Mouse (Mus musculus) midbrain, embryonic 14.5 days (tissue): ENCODE data around the gene C1s1. TPM values are rescaled to one million over a fixed set of nuclear protein-coding genes. Genes with fewer than 3 reads are reported as not detected.
"Not testable (repeated sequence)": the region's sequence is repeated elsewhere in the genome, so short reads cannot be mapped to it uniquely, and the experiment has no call there.

Source experiments
- ATAC-seq: fragments of 200-750 bp; cut with Nextera tagmentation; 2 replicates; pipeline ENCODE4 v1.8.0; 2017; ENCODE audit warnings: moderate number of reproducible peaks, moderate library complexity; ENCODE audit not compliant: low FRiP score, low TSS enrichment
- DNase-seq: peaks from one replicate; pipeline ENCODE4 v3.0.0-alpha.2; 2015
- H3K27ac ChIP-seq: fragments of 300-500 bp; sonication (generic); replicated peaks from 2 replicates; pipeline ENCODE4 v1.5.1; 2014; ENCODE audit warnings: mild to moderate bottlenecking, low read depth, low read length, moderate library complexity
- H3K27me3 ChIP-seq: fragments of 300-500 bp; sonication (generic); 2 replicates; pipeline ENCODE4 v1.6.1; 2014; ENCODE audit warnings: low read length, control low read depth, mixed read lengths; ENCODE audit not compliant: control insufficient read depth, insufficient read depth
- H3K36me3 ChIP-seq: fragments of 300-500 bp; sonication (generic); 2 replicates; pipeline ENCODE4 v1.6.1; 2014; ENCODE audit warnings: low read length, control low read depth; ENCODE audit not compliant: control insufficient read depth, insufficient read depth
- H3K4me1 ChIP-seq: fragments of 300-500 bp; sonication (generic); 2 replicates; pipeline ENCODE4 v1.6.1; 2014; ENCODE audit warnings: mild to moderate bottlenecking, antibody characterized with exemption, low read length, control low read depth; ENCODE audit not compliant: control insufficient read depth, insufficient read depth
- H3K4me2 ChIP-seq: fragments of 300-500 bp; sonication (generic); 2 replicates; pipeline ENCODE4 v1.6.1; 2014; ENCODE audit warnings: mild to moderate bottlenecking, low read length, moderate library complexity
- H3K4me3 ChIP-seq: fragments of 300-500 bp; sonication (generic); replicated peaks from 2 replicates; pipeline ENCODE4 v1.5.1; 2014; ENCODE audit warnings: low read depth, low read length
- H3K9ac ChIP-seq: fragments of 300-500 bp; sonication (generic); replicated peaks from 2 replicates; pipeline ENCODE4 v1.6.1; 2014; ENCODE audit warnings: mild to moderate bottlenecking, low read length, moderate library complexity
- H3K9me3 ChIP-seq: fragments of 300-500 bp; sonication (generic); 2 replicates; pipeline ENCODE4 v1.6.1; 2016; ENCODE audit warnings: low read length, control low read depth, mixed read lengths; ENCODE audit not compliant: control insufficient read depth
- WGBS: fragments of 180-500 bp; shearing (Covaris S2); extraction: QIAGEN DNeasy Blood & Tissue Kit; methylation state at CpG from one replicate; pipeline ENCODE4 v1.1.7; 2014; 5-methylcytosine and 5-hydroxymethylcytosine counted together
- polyA plus RNA-seq: library from polyadenylated mRNA; unstranded; fragments of >200 nt; fragmentation: Nextera tagmentation; extraction: Ambion mirVana; gene quantifications from 2 replicates; pipeline ENCODE4 v1.2.1, GENCODE M21; 2014

Gene C1s1
- polyA plus RNA-seq, 1 experiment from 2014 or later: 0.28 TPM

DNA sequence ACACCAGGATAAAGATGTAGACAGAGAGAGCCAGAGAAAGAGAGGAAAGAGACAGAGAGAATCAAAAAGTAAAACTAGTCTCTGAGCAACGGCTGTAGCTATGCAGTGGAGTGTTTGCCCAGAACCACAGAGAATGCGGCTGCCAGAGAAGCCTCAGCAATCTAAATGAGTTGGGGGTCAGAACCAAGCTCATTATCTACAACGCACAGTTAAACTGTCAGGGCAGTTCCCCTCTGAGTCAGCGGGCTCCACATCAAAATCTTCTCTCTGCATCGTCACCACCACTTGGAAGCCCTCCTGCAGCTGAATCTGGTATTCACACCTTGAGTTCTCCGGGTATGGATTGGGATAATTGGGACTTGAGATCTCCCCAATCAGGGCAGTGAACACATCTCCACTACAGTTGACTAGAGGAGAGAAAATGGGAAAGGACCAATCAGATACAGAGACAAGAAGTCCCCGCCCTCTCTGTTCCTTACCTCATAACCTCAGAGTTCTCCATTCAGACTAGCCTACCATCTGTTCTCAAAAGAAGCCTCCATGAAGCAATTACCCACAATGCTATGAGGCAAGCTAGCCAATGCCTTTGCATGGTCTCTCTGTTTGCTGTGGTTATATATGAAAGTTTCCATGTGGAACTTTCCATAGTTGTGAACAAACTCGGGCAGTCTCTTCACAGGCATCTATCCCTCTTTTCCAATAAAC is 5.9 kb downstream of the C1s1 start:
- H3K4me2 ChIP-seq, H3K27ac ChIP-seq, H3K36me3 ChIP-seq, ATAC-seq, H3K9ac ChIP-seq, H3K27me3 ChIP-seq, H3K4me3 ChIP-seq, H3K9me3 ChIP-seq, DNase-seq, H3K4me1 ChIP-seq: not testable (repeated sequence)
- WGBS: 80% methylated on average over 8 of the region's 8 CpGs

DNA sequence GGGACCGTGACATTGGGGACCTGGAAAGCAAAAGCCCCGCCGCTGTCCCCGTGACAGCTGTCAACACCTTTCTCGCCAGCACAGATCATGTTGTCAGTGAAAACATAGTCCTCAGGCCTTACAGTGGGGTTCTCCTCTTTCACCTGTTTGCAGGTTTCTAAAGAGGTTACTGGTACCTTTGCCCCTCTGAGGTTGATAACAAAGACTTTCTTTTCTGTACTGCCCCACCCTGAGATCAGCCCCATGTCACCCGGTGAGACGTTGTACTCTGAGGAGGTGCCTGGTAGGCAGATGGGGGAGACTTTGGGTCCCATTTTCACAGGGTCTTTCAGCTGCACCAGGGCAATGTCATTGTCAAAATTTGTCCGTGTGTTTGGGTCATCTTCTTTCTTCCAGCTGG is 11.1 kb downstream of the C1s1 start:
- H3K4me3 ChIP-seq: no peak overlapping the region
- H3K27ac ChIP-seq: no peak overlapping the region
- no peaks in the 10 kb centered on the region for H3K9me3 ChIP-seq
- H3K4me1 ChIP-seq: no peaks in the 10 kb centered on the region
- no peak overlapping the region for H3K9ac ChIP-seq
- no peaks in the 10 kb centered on the region for H3K27me3 ChIP-seq
- ATAC-seq: no peak
- H3K36me3 ChIP-seq: no peaks in the 10 kb centered on the region
- whole genome bisulfite sequencing: 89% methylated on average over 8 of the region's 8 CpGs
- no peak for DNase-seq
- H3K4me2 ChIP-seq: no peak overlapping the region

DNA sequence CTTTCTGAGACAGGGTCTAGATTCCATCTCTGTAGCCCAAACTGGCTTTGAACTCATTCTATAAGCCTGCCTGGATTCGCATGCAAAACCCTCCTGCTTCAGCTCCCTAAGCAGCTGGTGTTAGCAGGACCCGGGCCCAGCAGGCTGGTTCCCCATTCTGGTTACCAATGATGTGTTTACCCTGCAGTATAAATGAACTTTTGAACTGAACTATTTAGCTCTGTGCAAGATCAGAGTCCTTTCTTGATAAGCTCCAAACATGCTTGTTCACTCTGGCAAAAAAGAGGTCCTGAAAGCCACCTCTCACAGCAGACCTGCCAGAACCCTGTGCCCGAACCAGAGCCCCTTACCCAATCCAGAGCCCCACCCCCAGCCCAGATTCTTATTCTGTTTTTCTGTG is 14.3 kb downstream of the C1s1 start:
- no peak overlapping the region for H3K4me2 ChIP-seq
- ATAC-seq (no peak), DNase-seq (no peak)
- H3K27me3 ChIP-seq: no peaks in the 10 kb centered on the region
- H3K27ac ChIP-seq: no peak overlapping the region
- no peaks in the 10 kb centered on the region for H3K9me3 ChIP-seq
- no peaks in the 10 kb centered on the region for H3K4me1 ChIP-seq
- H3K36me3 ChIP-seq: no peaks in the 10 kb centered on the region
- H3K9ac ChIP-seq: no peak overlapping the region
- WGBS: 79% methylated on average over 3 of the region's 3 CpGs
- no peak overlapping the region for H3K4me3 ChIP-seq

DNA sequence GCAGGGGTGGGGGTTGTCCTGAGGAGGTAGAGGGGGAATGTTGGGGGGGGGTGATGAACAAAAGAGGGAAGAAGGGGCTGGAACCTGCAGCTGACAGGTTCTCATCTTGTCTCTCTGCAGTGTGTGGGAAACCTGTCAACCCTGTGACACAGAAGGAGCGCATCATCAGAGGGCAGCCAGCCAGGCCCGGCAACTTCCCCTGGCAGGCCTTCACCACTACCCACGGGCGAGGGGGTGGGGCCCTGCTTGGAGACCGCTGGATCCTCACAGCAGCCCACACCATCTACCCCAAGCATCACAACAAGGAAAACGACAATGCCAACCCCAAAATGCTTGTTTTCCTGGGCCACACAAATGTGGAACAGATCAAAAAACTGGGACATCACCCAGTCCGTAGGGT is 20.1 kb downstream of the C1s1 start:
- H3K9me3 ChIP-seq, H3K9ac ChIP-seq, H3K4me1 ChIP-seq, H3K27me3 ChIP-seq, H3K36me3 ChIP-seq, H3K4me2 ChIP-seq, DNase-seq, ATAC-seq, H3K27ac ChIP-seq, H3K4me3 ChIP-seq: not testable (repeated sequence)
- WGBS: 78% methylated on average over 7 of the region's 7 CpGs

DNA sequence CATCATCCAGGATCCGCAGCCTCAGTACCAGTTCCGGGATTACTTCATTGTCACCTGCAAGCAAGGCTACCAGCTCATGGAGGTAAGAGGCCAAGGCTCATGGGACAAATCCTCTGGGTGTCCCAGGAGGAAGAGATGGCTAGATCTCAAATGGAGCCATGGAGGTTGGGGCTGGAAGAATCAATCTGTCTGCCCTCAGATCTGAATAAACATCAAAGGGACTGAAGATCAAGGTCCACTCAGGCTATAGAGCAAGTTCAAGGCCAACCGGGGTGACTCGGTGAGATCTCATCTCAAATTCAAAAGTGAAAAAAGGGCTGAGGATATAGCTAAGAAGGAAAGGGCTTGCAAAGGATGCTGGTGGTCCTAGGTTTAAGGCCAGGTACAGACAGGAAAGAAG is 24.4 kb downstream of the C1s1 start:
- not testable (repeated sequence) for H3K27ac ChIP-seq, H3K27me3 ChIP-seq, H3K4me1 ChIP-seq, H3K36me3 ChIP-seq, H3K9ac ChIP-seq, H3K9me3 ChIP-seq, DNase-seq, H3K4me2 ChIP-seq, ATAC-seq, H3K4me3 ChIP-seq
- WGBS: 94% methylated on average over 4 of the region's 4 CpGs

DNA sequence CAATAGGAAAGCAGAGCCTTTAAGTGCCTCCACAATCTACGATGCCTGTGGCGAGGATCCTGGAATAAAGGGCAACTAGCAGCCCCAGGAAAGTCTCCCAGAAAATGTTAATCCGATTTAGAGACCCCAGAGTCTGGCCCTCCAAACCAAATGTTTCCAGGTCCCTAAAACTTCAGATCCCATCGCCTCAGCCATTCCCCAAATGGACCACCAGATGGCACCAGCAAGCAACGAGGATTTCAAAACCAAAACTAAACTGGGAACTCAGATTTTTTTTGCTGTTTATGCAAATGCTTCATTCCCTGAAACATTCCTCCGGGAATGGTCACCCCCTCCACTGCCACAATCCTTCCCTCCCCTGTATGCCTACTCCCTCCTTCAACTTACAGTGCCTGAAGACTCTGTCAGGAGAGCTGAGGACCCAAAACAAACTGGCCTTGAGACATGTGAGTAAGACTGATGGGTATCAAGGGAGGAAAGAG is 29.8 kb downstream of the C1s1 start, which contains the start of gene C1ra:
C1ra (plus strand) TSS at position 51 of the 482 bp plus-strand sequence.
- H3K9ac ChIP-seq: no peak within 1 kb of the TSS
- no peak within 1 kb of the TSS for H3K4me2 ChIP-seq
- 7% methylated on average over 6 of the region's 6 CpGs for WGBS
- no peak within 1 kb of the TSS for H3K4me3 ChIP-seq
- no peaks in the 10 kb centered on the region for H3K4me1 ChIP-seq
- no peaks in the 10 kb centered on the region for H3K9me3 ChIP-seq
- peak; percentile 70 for DNase-seq
- ATAC-seq: no peak
- H3K27ac ChIP-seq: no peak within 1 kb of the TSS
- no peaks in the 10 kb centered on the region for H3K27me3 ChIP-seq
- no peaks in the 10 kb centered on the region for H3K36me3 ChIP-seq

DNA sequence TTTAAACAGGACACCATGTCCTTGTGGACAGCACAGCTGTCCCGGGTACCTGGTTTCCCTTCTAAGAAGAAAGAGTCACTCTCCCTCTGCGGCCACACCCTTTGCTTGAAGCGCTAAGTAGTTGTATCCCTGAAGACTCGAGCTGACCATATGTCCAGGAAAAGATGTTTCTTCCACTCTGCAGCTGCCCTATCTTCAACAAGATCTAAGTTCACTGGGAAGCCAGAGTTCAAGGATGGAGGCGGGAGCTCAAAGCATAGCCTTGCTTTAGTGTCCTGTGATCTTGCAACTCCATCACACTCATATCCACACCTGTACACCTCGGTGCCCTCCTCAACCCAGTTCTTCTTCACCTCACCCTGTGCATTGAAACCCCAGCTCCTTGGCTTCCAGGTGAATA is 30.2 kb downstream of the C1s1 start:
- no peak for ATAC-seq

DNA sequence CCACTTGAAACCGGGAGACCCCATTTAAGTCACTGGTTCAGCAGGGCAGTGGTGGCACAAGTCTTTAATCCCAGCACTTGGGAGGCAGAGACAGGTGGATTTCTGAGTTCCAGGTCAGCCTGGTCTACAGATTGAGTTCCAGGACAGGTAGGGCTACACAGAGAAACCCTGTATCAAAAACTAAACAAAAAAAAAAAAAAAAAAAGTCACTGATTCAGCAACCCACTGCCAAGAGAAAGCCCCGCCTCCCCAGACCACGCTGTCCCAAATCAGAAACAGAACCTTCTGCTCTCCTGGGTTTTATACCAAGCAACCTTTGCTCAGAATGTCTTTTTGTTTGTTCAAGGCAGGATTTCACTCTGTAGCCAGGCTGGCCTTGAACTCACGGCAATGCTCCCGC is 33.0 kb downstream of the C1s1 start:
- H3K4me1 ChIP-seq, H3K9me3 ChIP-seq, H3K36me3 ChIP-seq, H3K4me2 ChIP-seq, H3K27ac ChIP-seq, DNase-seq, ATAC-seq, H3K4me3 ChIP-seq, H3K27me3 ChIP-seq, H3K9ac ChIP-seq: not testable (repeated sequence)
- WGBS: 91% methylated on average over 5 of the region's 5 CpGs

More for the DNA sequence above, 30.2 kb downstream of the C1s1 start:
- Histone ChIP-seq H3K27ac (no peak overlapping the region), H3K4me2 (no peak overlapping the region), H3K27me3 (no peaks in the 10 kb centered on the region), H3K36me3 (no peaks in the 10 kb centered on the region), H3K4me3 (no peak overlapping the region), H3K9ac (no peak overlapping the region), H3K4me1 (no peaks in the 10 kb centered on the region), H3K9me3 (no peaks in the 10 kb centered on the region)
- DNase-seq: no peak
- 71% methylated on average over 6 of the region's 6 CpGs for WGBS

DNA sequence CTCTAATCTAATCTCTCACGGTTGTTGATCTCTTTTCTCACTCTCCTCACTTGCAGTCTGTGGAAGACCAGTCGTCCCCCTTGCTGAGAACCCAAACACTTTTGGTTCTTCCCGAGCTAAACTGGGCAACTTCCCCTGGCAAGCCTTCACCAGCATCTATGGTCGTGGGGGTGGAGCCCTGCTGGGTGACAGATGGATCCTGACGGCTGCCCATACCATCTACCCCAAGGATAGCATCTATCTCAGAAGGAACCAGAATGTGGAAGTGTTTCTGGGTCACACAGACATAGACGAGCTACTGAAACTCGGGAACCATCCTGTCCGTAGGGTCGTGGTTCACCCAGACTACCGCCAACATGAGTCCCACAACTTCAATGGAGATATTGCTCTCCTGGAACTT is 33.9 kb downstream of the C1s1 start:
- no peak overlapping the region for H3K9ac ChIP-seq
- H3K9me3 ChIP-seq: no peaks in the 10 kb centered on the region
- H3K4me2 ChIP-seq: no peak overlapping the region
- no peaks in the 10 kb centered on the region for H3K27me3 ChIP-seq
- no peak overlapping the region for H3K4me3 ChIP-seq
- H3K36me3 ChIP-seq: no peaks in the 10 kb centered on the region
- no peak for ATAC-seq
- no peaks in the 10 kb centered on the region for H3K4me1 ChIP-seq
- H3K27ac ChIP-seq: no peak overlapping the region
- no peak for DNase-seq
- WGBS: 86% methylated on average over 10 of the region's 10 CpGs
